Mouse (Mus musculus): ENCODE results near the gene Myo1e. TPM values are rescaled to one million over a fixed set of nuclear protein-coding genes. Genes with fewer than 3 reads are reported as not detected.

The Myo1e gene
- polyA plus RNA-seq, 1 experiment from 2014 or later: 24.6 TPM

GRCm38 (mm10) chr9:70197992-70198391, 9.2 kb upstream of the Myo1e start:
- no peak for ATAC-seq (ENCODE audit: insufficient number of reproducible peaks, insufficient read depth, low FRiP score, low TSS enrichment, low read depth)
- Histone ChIP-seq H3K9ac (replicated peaks) (no peak overlapping the region), H3K4me3 (replicated peaks) (no peak overlapping the region), H3K27ac (no peak overlapping the region), H3K36me3 (no peaks in the 10 kb centered on the region), H3K4me1 (replicated peaks) (no peaks in the 10 kb centered on the region), H3K9me3 (no peaks in the 10 kb centered on the region), H3K4me2 (no peak overlapping the region), H3K27me3 (no peaks in the 10 kb centered on the region)
- 87% methylated on average over 8 of the region's 8 CpGs for WGBS

- no peak for ATAC-seq (ENCODE audit: insufficient number of reproducible peaks, insufficient read depth, low FRiP score, low TSS enrichment, low read depth)
- H3K9ac ChIP-seq (replicated peaks): no peak overlapping the region
- H3K36me3 ChIP-seq: no peaks in the 10 kb centered on the region
- no peak overlapping the region for H3K4me2 ChIP-seq
- no peaks in the 10 kb centered on the region; the same call in 1 of the 2 replicates for H3K27me3 ChIP-seq
- 0 out of 2 replicates have a peak, but pooled peaks cover 2% of the 10 kb centered on the region for H3K4me1 ChIP-seq (replicated peaks)
- WGBS: 62% methylated on average over 5 of the region's 5 CpGs
- no peak overlapping the region for H3K4me3 ChIP-seq (replicated peaks)
- no peaks in the 10 kb centered on the region for H3K9me3 ChIP-seq
- no peak overlapping the region for H3K27ac ChIP-seq
These were observed 4.4 kb upstream of the Myo1e start for GRCm38 (mm10) chr9:70202753-70203152.

- no peaks in the 10 kb centered on the region for H3K36me3 ChIP-seq
- 68% methylated on average over 15 of the region's 15 CpGs for WGBS
- H3K27ac ChIP-seq: no peak overlapping the region
- no peak overlapping the region for H3K4me2 ChIP-seq
- 0 out of 2 replicates have a peak, but pooled peaks cover 2% of the 10 kb centered on the region for H3K4me1 ChIP-seq (replicated peaks)
- H3K9me3 ChIP-seq: no peaks in the 10 kb centered on the region
- no peak overlapping the region for H3K9ac ChIP-seq (replicated peaks)
- no peaks in the 10 kb centered on the region; the same call in 1 of the 2 replicates for H3K27me3 ChIP-seq
- no peak for ATAC-seq (ENCODE audit: insufficient number of reproducible peaks, insufficient read depth, low FRiP score, low TSS enrichment, low read depth)
- H3K4me3 ChIP-seq (replicated peaks): no peak overlapping the region
These were observed 3.7 kb upstream of the Myo1e start for GRCm38 (mm10) chr9:70203267-70204076.

- Histone ChIP-seq H3K27ac (peak overlapping the region; percentile 91), H3K4me1 (replicated peaks) (peaks cover 11% of the 10 kb centered on the region; the same call in 1 of the 2 replicates), H3K9ac (replicated peaks) (peak overlapping the region; percentile 85), H3K27me3 (no peaks in the 10 kb centered on the region; the same call in 1 of the 2 replicates), H3K9me3 (no peaks in the 10 kb centered on the region), H3K4me3 (replicated peaks) (peak overlapping the region; percentile 82), H3K36me3 (no peaks in the 10 kb centered on the region), H3K4me2 (peak overlapping the region; percentile 98)
- ATAC-seq (ENCODE audit: insufficient number of reproducible peaks, insufficient read depth, low FRiP score, low TSS enrichment, low read depth): 0 out of 2 replicates have a peak, but pooled peaks have one; percentile 23
- under 1% methylated on average over 26 of the region's 26 CpGs for WGBS
These were observed 901 bp downstream of the Myo1e start for GRCm38 (mm10) chr9:70207981-70208521.

- Histone ChIP-seq H3K4me2 (peak overlapping the region; percentile 98), H3K36me3 (no peaks in the 10 kb centered on the region), H3K4me1 (replicated peaks) (peaks cover 11% of the 10 kb centered on the region; the same call in 1 of the 2 replicates), H3K27ac (no peak overlapping the region), H3K9ac (replicated peaks) (peak overlapping the region; percentile 85; the same call in 1 of the 2 replicates), H3K27me3 (no peaks in the 10 kb centered on the region; the same call in 1 of the 2 replicates), H3K9me3 (no peaks in the 10 kb centered on the region), H3K4me3 (replicated peaks) (peak overlapping the region; percentile 82)
- ATAC-seq (ENCODE audit: insufficient number of reproducible peaks, insufficient read depth, low FRiP score, low TSS enrichment, low read depth): no peak
- 18% methylated on average over 12 of the region's 12 CpGs for WGBS
These were observed 1.6 kb downstream of the Myo1e start for GRCm38 (mm10) chr9:70208751-70209150.

GRCm38 (mm10) chr9:70209296-70210049, 2.3 kb downstream of the Myo1e start:
- no peaks in the 10 kb centered on the region for H3K36me3 ChIP-seq
- no peak overlapping the region for H3K4me3 ChIP-seq (replicated peaks)
- no peaks in the 10 kb centered on the region for H3K9me3 ChIP-seq
- no peaks in the 10 kb centered on the region; the same call in 1 of the 2 replicates for H3K27me3 ChIP-seq
- no peak for ATAC-seq (ENCODE audit: insufficient number of reproducible peaks, insufficient read depth, low FRiP score, low TSS enrichment, low read depth)
- H3K4me1 ChIP-seq (replicated peaks): peaks cover 11% of the 10 kb centered on the region; the same call in 1 of the 2 replicates
- H3K4me2 ChIP-seq: peak overlapping the region; percentile 98
- H3K27ac ChIP-seq: no peak overlapping the region
- 71% methylated on average over 8 of the region's 8 CpGs for WGBS
- H3K9ac ChIP-seq (replicated peaks): no peak overlapping the region

GRCm38 (mm10) chr9:70211638-70212037, 4.5 kb downstream of the Myo1e start:
- Histone ChIP-seq H3K9ac (replicated peaks) (no peak overlapping the region), H3K4me2 (no peak overlapping the region), H3K4me3 (replicated peaks) (no peak overlapping the region), H3K4me1 (replicated peaks) (peaks cover 14% of the 10 kb centered on the region; the same call in 1 of the 2 replicates), H3K27ac (no peak overlapping the region), H3K9me3 (no peaks in the 10 kb centered on the region), H3K36me3 (no peaks in the 10 kb centered on the region), H3K27me3 (no peaks in the 10 kb centered on the region)
- ATAC-seq (ENCODE audit: insufficient number of reproducible peaks, insufficient read depth, low FRiP score, low TSS enrichment, low read depth): no peak
- 87% methylated on average over 14 of the region's 14 CpGs for WGBS

GRCm38 (mm10) chr9:70216517-70216916, 9.4 kb downstream of the Myo1e start:
- no peak overlapping the region for H3K9ac ChIP-seq (replicated peaks)
- peaks cover 5% of the 10 kb centered on the region for H3K4me1 ChIP-seq (replicated peaks)
- WGBS: 81% methylated on average over 6 of the region's 6 CpGs
- no peaks in the 10 kb centered on the region for H3K36me3 ChIP-seq
- H3K27me3 ChIP-seq: no peaks in the 10 kb centered on the region
- H3K27ac ChIP-seq: no peak overlapping the region
- H3K4me3 ChIP-seq (replicated peaks): no peak overlapping the region
- no peak overlapping the region for H3K4me2 ChIP-seq
- ATAC-seq (ENCODE audit: insufficient number of reproducible peaks, insufficient read depth, low FRiP score, low TSS enrichment, low read depth): no peak
- no peaks in the 10 kb centered on the region for H3K9me3 ChIP-seq

- ATAC-seq (ENCODE audit: insufficient number of reproducible peaks, insufficient read depth, low FRiP score, low TSS enrichment, low read depth): no peak
- no peak overlapping the region for H3K9ac ChIP-seq (replicated peaks)
- H3K4me1 ChIP-seq (replicated peaks): peaks cover 21% of the 10 kb centered on the region
- WGBS: 81% methylated on average over 6 of the region's 6 CpGs
- H3K4me3 ChIP-seq (replicated peaks): no peak overlapping the region
- H3K9me3 ChIP-seq: no peaks in the 10 kb centered on the region
- no peak overlapping the region for H3K27ac ChIP-seq
- no peaks in the 10 kb centered on the region for H3K27me3 ChIP-seq
- H3K4me2 ChIP-seq: no peak overlapping the region
- no peaks in the 10 kb centered on the region for H3K36me3 ChIP-seq
These were observed 12.3 kb downstream of the Myo1e start for GRCm38 (mm10) chr9:70219295-70219931.

- H3K4me2 ChIP-seq: no peak overlapping the region
- no peaks in the 10 kb centered on the region for H3K36me3 ChIP-seq
- 80% methylated on average over 7 of the region's 7 CpGs for WGBS
- H3K9me3 ChIP-seq: no peaks in the 10 kb centered on the region
- peaks cover 19% of the 10 kb centered on the region for H3K4me1 ChIP-seq (replicated peaks)
- no peak overlapping the region for H3K4me3 ChIP-seq (replicated peaks)
- no peaks in the 10 kb centered on the region for H3K27me3 ChIP-seq
- no peak overlapping the region for H3K27ac ChIP-seq
- no peak overlapping the region for H3K9ac ChIP-seq (replicated peaks)
- no peak for ATAC-seq (ENCODE audit: insufficient number of reproducible peaks, insufficient read depth, low FRiP score, low TSS enrichment, low read depth)
These were observed 13.5 kb downstream of the Myo1e start for GRCm38 (mm10) chr9:70220461-70221170.

Measured in limb, embryonic 12.5 days (tissue).